ENCODE assay signal across 18 mouse cellular contexts in genomic region chr1:44217118-44217517, GRCm38 (mm10). TPM values are rescaled to one million over a fixed set of nuclear protein-coding genes. Genes with fewer than 3 reads are reported as not detected.
DNase-seq lines count a peak whose midpoint lies in the region; ATAC-seq and TF ChIP-seq lines count a peak whose summit lies in the region.
"Had no signal": no experiment of that assay in that cellular context is flagged by ENCODE, and none has a peak within 500 bp of the region (broad histone marks: within the 10 kb centered on the region; RNA-seq: fewer than 3 reads in every experiment).

No protein-coding gene starts in this region.

- no peak overlapping the region for H3K9ac ChIP-seq in heart, embryonic 12.5 days
- H3K9ac ChIP-seq: midbrain, embryonic 13.5 days; neural tube, embryonic 13.5 days; stomach, embryonic 15.5 days had no signal

- H3K36me3 ChIP-seq in heart, embryonic 12.5 days: no peaks in the 10 kb centered on the region
- no peaks in the 10 kb centered on the region for H3K36me3 ChIP-seq in thymus, adult 2 months (ENCODE audit: control insufficient read depth, insufficient read depth, low read length)
- H3K36me3 ChIP-seq: hindbrain, embryonic 10.5 days; midbrain, embryonic 13.5 days; neural tube, embryonic 13.5 days; stomach, embryonic 15.5 days had no signal

- WGBS in heart, embryonic 12.5 days: 54% methylated on average over 2 of the region's 2 CpGs
- WGBS in thymus, adult 2 months: 65% methylated on average over 2 of the region's 2 CpGs

- no peaks in the 10 kb centered on the region for H3K4me1 ChIP-seq in heart, embryonic 12.5 days (replicated peaks)
- no peaks in the 10 kb centered on the region for H3K4me1 ChIP-seq in thymus, adult 2 months (replicated peaks; ENCODE audit: control insufficient read depth, insufficient read depth, low read length)
- H3K4me1 ChIP-seq: hindbrain, embryonic 10.5 days; midbrain, embryonic 13.5 days; neural tube, embryonic 13.5 days; stomach, embryonic 15.5 days had no signal

- H3K27ac ChIP-seq in heart, embryonic 12.5 days (ENCODE audit: poor library complexity, severe bottlenecking): no peak overlapping the region
- H3K27ac ChIP-seq in thymus, adult 2 months (ENCODE audit: control insufficient read depth, insufficient read depth, low read length): no peak overlapping the region
- H3K27ac ChIP-seq: hindbrain, embryonic 10.5 days; midbrain, embryonic 13.5 days; neural tube, embryonic 13.5 days; stomach, embryonic 15.5 days had no signal

- no peak for TF ChIP-seq POLR2A in thymus, adult 2 months (IDR thresholded peaks at IDR 0.05; ENCODE audit: control insufficient read depth, extremely low read depth, insufficient read depth, low read length, poor library complexity)

- TF ChIP-seq CTCF in thymus, adult 2 months (IDR thresholded peaks at IDR 0.05; ENCODE audit: borderline replicate concordance, control insufficient read depth, extremely low read depth, insufficient read depth, low read length, poor library complexity): no peak

- no peaks in the 10 kb centered on the region for H3K27me3 ChIP-seq in heart, embryonic 12.5 days (replicated peaks)
- H3K27me3 ChIP-seq in thymus, adult 2 months (ENCODE audit: control insufficient read depth, insufficient read depth, low read length): no peaks in the 10 kb centered on the region
- H3K27me3 ChIP-seq: midbrain, embryonic 13.5 days; neural tube, embryonic 13.5 days; stomach, embryonic 15.5 days had no signal

- peak; percentile 85 for ATAC-seq in cerebellum, adult (ENCODE audit: insufficient number of reproducible peaks, low FRiP score, low TSS enrichment)
- ATAC-seq in heart, embryonic 12.5 days (ENCODE audit: insufficient number of reproducible peaks, low FRiP score): no peak
- ATAC-seq: intestine, embryonic 16.5 days; midbrain, embryonic 13.5 days had no signal

- DNase-seq in cerebellum, postnatal 4 days (ENCODE audit: low spot score in 2 of 2): no peak
- DNase-seq in heart, postnatal 4 days: peak; percentile 28
- peak; percentile 37 for DNase-seq in right cerebral cortex, adult 18-20 months
- DNase-seq in right cerebral cortex, postnatal 4 days: no peak
- DNase-seq in thymus, adult 2 months: no peak
- no peak for DNase-seq in kidney, postnatal 10 days
- DNase-seq: adrenal gland, postnatal 10 days; gastrocnemius, postnatal 10 days; kidney, postnatal 4 days had no signal

- no peak overlapping the region for H3K4me3 ChIP-seq in heart, embryonic 12.5 days
- H3K4me3 ChIP-seq in thymus, adult 2 months (ENCODE audit: control insufficient read depth, insufficient read depth, low read length): no peak overlapping the region
- H3K4me3 ChIP-seq: erythroblast, embryonic 14.5 days; hindbrain, embryonic 10.5 days; midbrain, embryonic 13.5 days; neural tube, embryonic 13.5 days; stomach, embryonic 15.5 days had no signal

- no peak overlapping the region for H3K4me2 ChIP-seq in heart, embryonic 12.5 days
- H3K4me2 ChIP-seq: midbrain, embryonic 13.5 days; neural tube, embryonic 13.5 days; stomach, embryonic 15.5 days had no signal

- H3K9me3 ChIP-seq in heart, embryonic 12.5 days (replicated peaks): no peaks in the 10 kb centered on the region
- H3K9me3 ChIP-seq: hindbrain, embryonic 10.5 days; midbrain, embryonic 13.5 days; neural tube, embryonic 13.5 days; stomach, embryonic 15.5 days had no signal

RNA-seq across cellular contexts. Expression of gene Mettl21e, which starts 1.6 kb away (rescaled TPM):
- not detected for total RNA-seq in heart, postnatal 4 days (2021)
- polyA plus RNA-seq in heart, embryonic 12.5 days (2016; fragmentation: Nextera tagmentation; extraction: Ambion mirVana): not detected in 2 replicates
- polyA plus RNA-seq in thymus, adult 2 months (2012; rRNA removed): not detected in 2 replicates
- polyA plus RNA-seq: erythroblast, embryonic 14.5 days; hindbrain, embryonic 10.5 days; intestine, embryonic 16.5 days; limb, embryonic 11.5 days; midbrain, embryonic 13.5 days; neural tube, embryonic 13.5 days had no signal

Comparison
In these comparisons a context has a peak if more than half of its experiments do, and no peak if none do; other contexts are left out.
1. DNase-seq: peak in heart, postnatal 4 days (single experiment) and right cerebral cortex, adult 18-20 months (single experiment); none in cerebellum, postnatal 4 days (0 of 2), right cerebral cortex, postnatal 4 days (single experiment), thymus, adult 2 months (single experiment) and kidney, postnatal 10 days (single experiment).